Mouse (Mus musculus): ENCODE results near the gene Mthfd1l. TPM values are rescaled to one million over a fixed set of nuclear protein-coding genes. Genes with fewer than 3 reads are reported as not detected.
"Not testable (repeated sequence)": the region's sequence is repeated elsewhere in the genome, so short reads cannot be mapped to it uniquely, and the experiment has no call there.

Gene Mthfd1l
- polyA plus RNA-seq, 1 experiment from 2014 or later = 10.4 TPM

GRCm38 (mm10) chr10:4061071-4061987, 88.4 kb downstream of the Mthfd1l start:
- DNase-seq (ENCODE audit: low spot score) = no peak
- no peaks in the 10 kb centered on the region for H3K36me3 ChIP-seq (ENCODE audit: control insufficient read depth, insufficient read depth, low read length)
- H3K4me3 ChIP-seq (ENCODE audit: low read depth, low read length) = no peak overlapping the region
- ATAC-seq (ENCODE audit: low FRiP score) = no peak
- no peak overlapping the region for H3K9ac ChIP-seq (ENCODE audit: low read depth, low read length)
- no peaks in the 10 kb centered on the region for H3K9me3 ChIP-seq (ENCODE audit: control insufficient read depth, low read length)
- no peaks in the 10 kb centered on the region for H3K4me1 ChIP-seq (replicated peaks; ENCODE audit: control insufficient read depth, insufficient read depth, low read length)
- 82% methylated on average over 11 of the region's 11 CpGs for WGBS
- no peak overlapping the region for H3K27ac ChIP-seq (ENCODE audit: low read depth, low read length)
- no peak overlapping the region for H3K4me2 ChIP-seq (replicated peaks; ENCODE audit: low read depth, low read length)
- H3K27me3 ChIP-seq (ENCODE audit: control insufficient read depth, insufficient read depth, low read length) = no peaks in the 10 kb centered on the region

- no peak overlapping the region for H3K4me3 ChIP-seq (ENCODE audit: low read depth, low read length)
- no peaks in the 10 kb centered on the region for H3K27me3 ChIP-seq (ENCODE audit: control insufficient read depth, insufficient read depth, low read length)
- H3K4me2 ChIP-seq (replicated peaks; ENCODE audit: low read depth, low read length) = no peak overlapping the region
- H3K27ac ChIP-seq (ENCODE audit: low read depth, low read length) = no peak overlapping the region
- H3K9me3 ChIP-seq (ENCODE audit: control insufficient read depth, low read length) = no peaks in the 10 kb centered on the region
- WGBS = 95% methylated on average over 4 of the region's 4 CpGs
- ATAC-seq (ENCODE audit: low FRiP score) (no peak), DNase-seq (ENCODE audit: low spot score) (no peak)
- no peak overlapping the region for H3K9ac ChIP-seq (ENCODE audit: low read depth, low read length)
- no peaks in the 10 kb centered on the region for H3K4me1 ChIP-seq (replicated peaks; ENCODE audit: control insufficient read depth, insufficient read depth, low read length)
- no peaks in the 10 kb centered on the region for H3K36me3 ChIP-seq (ENCODE audit: control insufficient read depth, insufficient read depth, low read length)
These were observed 90.6 kb downstream of the Mthfd1l start for GRCm38 (mm10) chr10:4063537-4063936.

DNA sequence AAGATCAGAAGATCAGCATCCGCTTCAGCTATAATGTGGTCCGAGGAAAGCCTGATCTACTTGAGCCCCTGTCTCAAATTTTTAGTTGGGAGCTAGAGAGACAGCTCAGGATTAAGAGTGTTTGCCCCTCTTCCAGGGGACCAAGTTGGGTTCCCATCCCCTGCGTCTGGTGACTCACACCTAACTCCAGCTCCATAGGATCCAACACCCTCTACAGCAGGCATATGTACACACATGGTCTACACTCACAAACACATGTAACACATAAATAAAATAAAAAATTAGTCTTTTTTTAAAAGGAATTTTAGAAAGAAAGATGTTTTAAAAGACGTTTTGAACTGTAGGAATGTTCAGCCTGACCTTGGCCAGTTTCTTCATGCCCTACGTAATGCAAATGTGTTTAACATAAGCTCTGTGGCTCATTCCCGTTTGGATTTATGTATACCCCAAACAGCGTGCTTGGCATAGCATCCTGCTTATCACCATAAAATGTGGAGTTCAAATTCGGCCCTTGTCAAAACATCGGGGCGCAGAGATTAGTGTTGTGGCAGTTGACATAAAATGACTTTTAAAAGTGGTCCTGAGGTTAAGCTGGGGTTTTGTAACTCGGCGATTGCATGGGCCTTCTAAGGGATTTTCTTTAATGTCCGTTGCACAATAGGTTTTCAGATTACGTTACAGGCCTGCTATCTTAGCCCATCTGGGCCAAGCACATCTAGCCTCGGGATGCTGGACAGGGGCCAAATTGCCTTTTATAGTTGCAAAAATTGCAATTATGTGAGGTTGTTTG, 92.6 kb downstream of the Mthfd1l start:
- H3K4me2 ChIP-seq (replicated peaks; ENCODE audit: low read depth, low read length) = no peak overlapping the region
- H3K4me3 ChIP-seq (ENCODE audit: low read depth, low read length) = no peak overlapping the region
- H3K27ac ChIP-seq (ENCODE audit: low read depth, low read length) = no peak overlapping the region
- no peaks in the 10 kb centered on the region for H3K4me1 ChIP-seq (replicated peaks; ENCODE audit: control insufficient read depth, insufficient read depth, low read length)
- DNase-seq (ENCODE audit: low spot score) (no peak), ATAC-seq (ENCODE audit: low FRiP score) (no peak)
- H3K9ac ChIP-seq (ENCODE audit: low read depth, low read length) = no peak overlapping the region
- WGBS = 93% methylated on average over 15 of the region's 15 CpGs
- H3K36me3 ChIP-seq (ENCODE audit: control insufficient read depth, insufficient read depth, low read length) = no peaks in the 10 kb centered on the region
- H3K27me3 ChIP-seq (ENCODE audit: control insufficient read depth, insufficient read depth, low read length) = no peaks in the 10 kb centered on the region
- H3K9me3 ChIP-seq (ENCODE audit: control insufficient read depth, low read length) = no peaks in the 10 kb centered on the region

DNA sequence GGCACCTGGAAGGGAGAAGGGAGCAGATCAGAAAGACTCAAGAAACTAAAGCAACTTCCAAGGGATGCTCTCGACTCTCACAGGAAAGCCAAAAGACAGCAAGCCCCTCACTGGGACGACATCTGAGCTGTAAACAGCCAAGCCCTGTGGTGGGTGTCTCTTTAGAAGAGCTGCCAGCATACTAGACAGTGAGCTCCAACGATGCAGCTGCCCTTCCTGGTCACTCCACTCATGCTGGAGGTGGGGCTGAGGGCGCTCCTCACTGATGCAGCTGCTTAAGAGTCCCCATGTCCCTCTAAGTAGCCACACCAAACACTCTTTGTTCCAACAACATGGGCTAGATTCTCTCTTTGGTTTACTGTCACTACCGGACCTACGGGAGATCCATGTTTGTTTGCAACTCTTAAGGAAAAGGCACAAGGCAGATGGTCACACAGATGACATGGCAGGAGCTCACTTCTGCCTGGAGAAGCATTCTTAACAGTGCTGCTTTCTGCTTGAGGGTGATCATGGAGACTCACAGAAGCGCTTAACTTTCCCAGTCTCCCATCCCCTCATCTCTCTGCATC, 96.4 kb downstream of the Mthfd1l start:
- H3K9me3 ChIP-seq (ENCODE audit: control insufficient read depth, low read length) = no peaks in the 10 kb centered on the region
- no peak overlapping the region for H3K4me3 ChIP-seq (ENCODE audit: low read depth, low read length)
- H3K36me3 ChIP-seq (ENCODE audit: control insufficient read depth, insufficient read depth, low read length) = no peaks in the 10 kb centered on the region
- no peak overlapping the region for H3K4me2 ChIP-seq (replicated peaks; ENCODE audit: low read depth, low read length)
- DNase-seq (ENCODE audit: low spot score) (no peak), ATAC-seq (ENCODE audit: low FRiP score) (no peak)
- H3K4me1 ChIP-seq (replicated peaks; ENCODE audit: control insufficient read depth, insufficient read depth, low read length) = no peaks in the 10 kb centered on the region
- no peaks in the 10 kb centered on the region for H3K27me3 ChIP-seq (ENCODE audit: control insufficient read depth, insufficient read depth, low read length)
- H3K27ac ChIP-seq (ENCODE audit: low read depth, low read length) = no peak overlapping the region
- H3K9ac ChIP-seq (ENCODE audit: low read depth, low read length) = no peak overlapping the region
- whole genome bisulfite sequencing = 76% methylated on average over 7 of the region's 7 CpGs

GRCm38 (mm10) chr10:4070061-4070460, 97.1 kb downstream of the Mthfd1l start:
- H3K27ac ChIP-seq (ENCODE audit: low read depth, low read length) = no peak overlapping the region
- H3K4me2 ChIP-seq (replicated peaks; ENCODE audit: low read depth, low read length) = no peak overlapping the region
- H3K9me3 ChIP-seq (ENCODE audit: control insufficient read depth, low read length) = no peaks in the 10 kb centered on the region
- WGBS = 97% methylated on average over 7 of the region's 7 CpGs
- no peaks in the 10 kb centered on the region for H3K36me3 ChIP-seq (ENCODE audit: control insufficient read depth, insufficient read depth, low read length)
- no peaks in the 10 kb centered on the region for H3K27me3 ChIP-seq (ENCODE audit: control insufficient read depth, insufficient read depth, low read length)
- H3K4me3 ChIP-seq (ENCODE audit: low read depth, low read length) = no peak overlapping the region
- no peak for DNase-seq (ENCODE audit: low spot score)
- no peak for ATAC-seq (ENCODE audit: low FRiP score)
- H3K9ac ChIP-seq (ENCODE audit: low read depth, low read length) = no peak overlapping the region
- H3K4me1 ChIP-seq (replicated peaks; ENCODE audit: control insufficient read depth, insufficient read depth, low read length) = no peaks in the 10 kb centered on the region

DNA sequence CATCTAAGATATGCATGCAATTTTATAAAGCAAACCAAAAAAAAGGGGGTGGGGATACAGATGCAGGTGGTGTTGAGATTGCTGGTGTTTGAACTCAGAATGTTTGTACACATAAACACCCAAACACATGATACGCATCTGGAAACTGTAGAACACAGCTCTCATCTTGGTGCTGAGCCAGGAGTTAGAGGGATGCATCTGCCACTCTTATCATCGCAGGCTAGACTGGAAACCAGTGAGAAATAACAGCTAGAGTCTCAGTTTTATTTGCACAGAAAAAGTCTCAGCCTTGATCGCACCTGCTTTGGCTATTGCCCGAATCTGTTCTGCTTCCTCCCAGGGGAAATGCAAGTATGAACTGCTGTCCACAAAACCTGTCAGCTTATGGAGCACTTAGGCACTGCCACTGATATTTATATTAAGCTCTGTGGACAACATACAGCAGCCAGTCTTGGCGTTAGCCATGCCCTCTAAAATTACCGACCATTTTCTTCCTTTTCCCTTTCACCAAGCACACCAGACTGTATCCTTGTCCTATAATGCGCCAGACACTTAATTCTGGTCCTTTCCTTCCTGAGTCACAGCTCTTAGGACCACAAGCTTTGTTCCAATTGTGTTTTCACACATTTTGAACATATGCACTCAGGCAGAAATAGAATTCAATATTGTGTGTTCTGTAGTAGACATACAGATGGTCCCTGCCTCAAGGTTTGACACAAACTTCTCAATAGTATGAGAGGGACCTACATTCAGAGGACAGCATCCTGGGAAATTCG, 98.3 kb downstream of the Mthfd1l start:
- DNase-seq (ENCODE audit: low spot score) (no peak), ATAC-seq (ENCODE audit: low FRiP score) (no peak)
- Histone ChIP-seq H3K27me3 (ENCODE audit: control insufficient read depth, insufficient read depth, low read length) (no peaks in the 10 kb centered on the region), H3K27ac (ENCODE audit: low read depth, low read length) (no peak overlapping the region), H3K4me1 (replicated peaks; ENCODE audit: control insufficient read depth, insufficient read depth, low read length) (no peaks in the 10 kb centered on the region), H3K36me3 (ENCODE audit: control insufficient read depth, insufficient read depth, low read length) (no peaks in the 10 kb centered on the region), H3K9ac (ENCODE audit: low read depth, low read length) (no peak overlapping the region), H3K4me2 (replicated peaks; ENCODE audit: low read depth, low read length) (no peak overlapping the region), H3K9me3 (ENCODE audit: control insufficient read depth, low read length) (no peaks in the 10 kb centered on the region), H3K4me3 (ENCODE audit: low read depth, low read length) (no peak overlapping the region)
- 94% methylated on average over 8 of the region's 8 CpGs for WGBS

DNA sequence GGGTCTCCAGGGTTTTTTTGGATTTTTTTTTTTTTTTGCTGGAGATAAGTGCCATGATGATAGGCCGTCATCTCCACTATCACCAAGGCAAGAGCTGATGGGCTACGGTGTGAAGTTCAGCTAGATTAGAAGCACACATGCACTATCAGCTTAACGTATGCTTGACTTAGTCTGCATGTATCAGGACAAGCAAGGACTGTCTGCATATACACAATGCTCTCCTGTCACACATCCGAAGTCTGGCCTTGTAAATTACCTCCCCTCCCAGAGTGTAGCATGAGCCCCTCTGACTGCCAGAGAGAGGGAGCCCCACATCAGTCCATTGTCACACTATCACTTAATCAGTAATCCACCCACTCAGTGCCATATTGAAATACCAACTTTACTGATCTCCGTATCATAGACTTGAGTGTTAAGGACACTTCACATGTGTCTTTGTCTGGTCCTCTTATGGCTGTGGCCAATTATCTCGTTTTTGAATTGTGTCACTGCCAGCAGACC, 99.0 kb downstream of the Mthfd1l start:
- Histone ChIP-seq H3K27me3 (ENCODE audit: control insufficient read depth, insufficient read depth, low read length) (no peaks in the 10 kb centered on the region), H3K27ac (ENCODE audit: low read depth, low read length) (no peak overlapping the region), H3K36me3 (ENCODE audit: control insufficient read depth, insufficient read depth, low read length) (no peaks in the 10 kb centered on the region), H3K4me1 (replicated peaks; ENCODE audit: control insufficient read depth, insufficient read depth, low read length) (no peaks in the 10 kb centered on the region), H3K4me3 (ENCODE audit: low read depth, low read length) (no peak overlapping the region), H3K4me2 (replicated peaks; ENCODE audit: low read depth, low read length) (no peak overlapping the region), H3K9me3 (ENCODE audit: control insufficient read depth, low read length) (no peaks in the 10 kb centered on the region), H3K9ac (ENCODE audit: low read depth, low read length) (no peak overlapping the region)
- DNase-seq (ENCODE audit: low spot score) (no peak), ATAC-seq (ENCODE audit: low FRiP score) (no peak)
- WGBS = 82% methylated on average over 6 of the region's 6 CpGs

- not testable (repeated sequence) for H3K4me3 ChIP-seq (ENCODE audit: low read depth, low read length); H3K27me3 ChIP-seq (ENCODE audit: control insufficient read depth, insufficient read depth, low read length); ATAC-seq (ENCODE audit: low FRiP score); H3K9ac ChIP-seq (ENCODE audit: low read depth, low read length); H3K4me2 ChIP-seq (replicated peaks; ENCODE audit: low read depth, low read length); DNase-seq (ENCODE audit: low spot score); H3K27ac ChIP-seq (ENCODE audit: low read depth, low read length); H3K4me1 ChIP-seq (replicated peaks; ENCODE audit: control insufficient read depth, insufficient read depth, low read length); H3K36me3 ChIP-seq (ENCODE audit: control insufficient read depth, insufficient read depth, low read length); H3K9me3 ChIP-seq (ENCODE audit: control insufficient read depth, low read length)
- 89% methylated on average over 4 of the region's 4 CpGs for WGBS
These were observed 99.6 kb downstream of the Mthfd1l start for GRCm38 (mm10) chr10:4072491-4072890.

All from hindbrain, embryonic 11.5 days (tissue).